Mouse (Mus musculus): ENCODE data around the gene Shroom3.

DNA sequence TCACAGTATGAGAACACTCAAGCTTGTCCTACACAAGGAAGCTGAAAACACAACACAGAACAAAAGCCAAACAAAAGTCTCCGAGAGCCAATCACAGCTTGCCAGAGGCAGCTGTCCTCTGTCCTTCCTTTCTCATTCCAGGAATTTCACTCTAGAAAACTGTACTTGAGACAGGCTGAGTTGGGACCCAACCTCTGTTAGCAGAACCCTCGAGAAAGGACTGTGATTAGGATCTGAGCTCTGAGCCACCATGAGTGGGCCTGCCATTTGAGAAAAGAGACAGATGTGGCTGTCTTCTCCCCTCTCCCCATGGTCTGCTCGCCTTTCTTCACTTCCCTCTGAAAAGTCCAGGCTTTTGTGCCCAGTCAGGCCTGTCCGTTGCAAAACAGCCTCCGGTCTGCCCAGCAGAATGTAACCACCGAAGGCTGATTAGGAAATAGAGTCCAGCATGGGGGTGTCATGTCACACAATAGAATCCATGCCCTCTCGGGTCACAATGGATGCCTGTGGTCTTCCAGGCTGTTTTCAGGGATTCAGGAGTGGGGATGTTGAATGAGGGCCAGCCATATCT lies 24.8 kb downstream of the Shroom3 start:
- TF ChIP-seq MYB (IDR thresholded peaks at IDR 0.05; ENCODE audit: low read depth, low read length), result no peak
- TF ChIP-seq EP300 (IDR thresholded peaks at IDR 0.05; ENCODE audit: low read depth in 1 of 2, low read length in 2 of 2), result no peak
- TF ChIP-seq MAX (IDR thresholded peaks at IDR 0.05; ENCODE audit: low read length), result no peak
- TF ChIP-seq POLR2A (IDR thresholded peaks at IDR 0.05; ENCODE audit: control insufficient read depth in 1 of 2, insufficient read depth in 1 of 2, low read depth in 1 of 2, low read length in 2 of 2, poor library complexity in 1 of 2), result no peak
